Mouse (Mus musculus): ENCODE data around the gene Eea1.
"Not testable (repeated sequence)": the region's sequence is repeated elsewhere in the genome, so short reads cannot be mapped to it uniquely, and the experiment has no call there.

Eea1 gene

DNA sequence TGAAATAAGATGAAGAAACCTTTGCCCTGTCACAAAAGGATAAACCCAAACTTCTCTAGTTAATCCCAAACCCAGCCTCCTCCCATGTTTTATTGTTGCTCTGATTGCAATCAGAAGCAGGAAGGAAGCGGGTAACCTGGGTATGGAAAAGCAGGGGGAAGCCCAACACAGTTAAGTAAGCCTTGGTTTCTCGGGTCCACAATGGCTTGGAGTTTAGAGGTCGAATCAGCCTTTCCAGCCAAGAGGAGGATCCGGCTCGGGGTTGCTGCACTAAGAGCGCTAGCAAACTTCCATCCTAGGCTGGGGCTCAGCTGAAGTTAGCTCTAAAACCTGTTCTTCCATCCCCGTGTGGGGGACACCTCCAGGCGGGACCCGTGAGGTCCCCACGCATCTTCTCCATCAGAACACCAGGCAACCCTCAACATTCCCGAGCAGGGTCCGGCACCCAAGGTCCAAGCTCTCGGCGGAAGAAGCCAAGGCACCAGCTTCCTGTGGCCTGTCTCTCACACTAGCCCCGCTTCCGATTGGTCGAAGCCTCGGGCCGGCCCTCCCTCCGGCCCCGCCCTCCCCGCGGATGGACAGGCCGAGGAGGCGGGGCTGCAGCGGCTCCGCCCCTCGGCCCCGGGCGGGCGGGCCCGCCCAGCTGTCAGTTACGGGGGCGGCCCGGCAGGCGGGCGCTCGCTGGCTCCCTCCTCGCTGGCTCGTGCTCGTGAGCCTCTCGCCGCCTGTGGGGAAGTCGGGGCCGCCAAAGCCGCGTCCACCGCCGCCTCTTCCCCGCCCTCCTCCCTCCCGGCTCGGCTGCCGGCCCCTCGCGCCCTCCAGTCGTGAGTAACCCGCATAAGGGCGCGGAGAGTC lies at the start of gene Eea1:
Gene Eea1 (plus strand): TSS at position 605 of the 855 bp plus-strand sequence.
- DNase-seq, result peak; percentile 90

DNA sequence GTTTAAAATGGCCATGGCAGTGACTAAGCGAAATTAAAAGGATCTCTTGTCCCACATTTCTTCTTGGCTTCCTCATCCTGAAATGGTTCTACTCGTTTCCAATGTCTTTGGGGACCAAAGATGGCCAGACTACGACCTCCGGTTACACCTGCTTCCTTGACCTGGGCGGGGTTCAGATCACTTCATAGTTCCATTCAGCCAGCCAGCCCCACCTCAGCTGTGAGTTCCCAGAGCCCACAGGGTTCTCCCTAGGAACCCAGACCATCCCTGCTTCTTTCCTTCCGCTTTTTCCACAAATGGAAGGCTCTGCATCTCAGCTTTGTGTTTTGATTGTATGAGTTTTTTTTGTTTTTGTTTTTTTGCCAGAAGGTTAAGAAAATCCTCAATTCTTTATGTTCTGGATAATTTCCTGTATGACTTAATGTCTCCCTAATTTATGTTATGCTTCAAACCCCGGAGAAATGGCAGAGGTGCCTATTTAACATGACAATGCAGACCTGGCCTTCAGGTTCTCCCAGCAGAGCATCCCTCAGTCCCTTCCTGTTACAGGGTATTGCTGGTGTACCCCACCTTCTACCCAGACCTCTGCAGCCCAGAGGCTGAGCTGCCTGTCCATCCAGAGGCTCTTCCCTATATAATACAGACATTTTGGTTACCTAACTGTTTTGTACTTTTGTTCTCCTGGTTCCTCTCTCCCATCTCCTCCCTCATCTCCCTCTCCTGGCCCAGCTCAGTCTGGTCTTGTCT lies 49.1 kb upstream of the Eea1 start:
- no peak for DNase-seq

DNA sequence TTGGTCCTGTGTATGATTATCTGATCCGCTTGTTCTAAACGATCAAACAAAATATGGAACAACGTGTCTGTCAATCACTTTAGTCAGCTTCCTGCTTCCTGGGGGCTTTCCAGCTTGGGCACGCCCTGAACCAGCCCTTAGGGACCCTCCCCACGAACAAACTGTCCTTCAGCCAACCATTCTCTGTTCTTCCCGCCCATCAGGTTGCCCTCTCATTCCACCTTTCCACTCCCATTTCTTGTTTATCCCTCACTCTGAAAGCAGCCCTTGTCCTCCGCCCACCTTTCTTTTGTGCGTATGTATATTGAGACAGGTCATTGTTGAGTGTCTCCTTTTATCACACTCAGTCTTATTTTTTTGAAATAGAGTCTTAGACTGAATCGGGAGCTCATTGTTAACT lies 48.3 kb upstream of the Eea1 start:
- no peak for DNase-seq

DNA sequence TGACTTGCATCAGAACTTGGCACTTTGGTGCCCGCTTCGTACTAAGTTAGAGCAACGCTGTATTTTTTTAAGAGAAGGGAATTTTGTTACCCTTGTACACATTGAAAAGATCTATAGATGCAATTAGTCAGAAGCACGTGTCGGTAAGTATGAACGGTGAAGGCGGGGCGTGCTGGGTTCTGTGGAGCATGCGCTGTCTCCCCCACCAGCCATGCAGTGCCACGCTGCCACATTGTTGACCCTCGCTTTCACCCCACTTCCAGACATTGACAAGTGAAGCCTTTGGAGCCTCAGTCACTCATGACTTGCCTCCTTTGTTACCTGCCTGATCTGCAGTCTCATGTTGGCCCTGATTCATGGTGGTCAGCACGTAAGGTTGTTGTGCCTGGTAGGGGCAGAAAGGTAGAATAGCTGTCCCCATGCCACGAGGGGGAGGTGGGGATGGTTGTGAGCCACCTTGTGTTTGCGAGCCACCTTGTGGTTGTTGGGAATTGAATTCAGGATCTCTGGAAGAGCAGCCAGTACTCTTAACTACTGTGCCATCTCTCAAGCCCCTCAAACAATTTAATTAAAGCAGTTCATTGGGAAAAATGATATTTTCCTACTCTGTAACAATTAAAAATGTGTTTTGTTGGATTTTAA lies 47.0 kb upstream of the Eea1 start:
- DNase-seq, result no peak

DNA sequence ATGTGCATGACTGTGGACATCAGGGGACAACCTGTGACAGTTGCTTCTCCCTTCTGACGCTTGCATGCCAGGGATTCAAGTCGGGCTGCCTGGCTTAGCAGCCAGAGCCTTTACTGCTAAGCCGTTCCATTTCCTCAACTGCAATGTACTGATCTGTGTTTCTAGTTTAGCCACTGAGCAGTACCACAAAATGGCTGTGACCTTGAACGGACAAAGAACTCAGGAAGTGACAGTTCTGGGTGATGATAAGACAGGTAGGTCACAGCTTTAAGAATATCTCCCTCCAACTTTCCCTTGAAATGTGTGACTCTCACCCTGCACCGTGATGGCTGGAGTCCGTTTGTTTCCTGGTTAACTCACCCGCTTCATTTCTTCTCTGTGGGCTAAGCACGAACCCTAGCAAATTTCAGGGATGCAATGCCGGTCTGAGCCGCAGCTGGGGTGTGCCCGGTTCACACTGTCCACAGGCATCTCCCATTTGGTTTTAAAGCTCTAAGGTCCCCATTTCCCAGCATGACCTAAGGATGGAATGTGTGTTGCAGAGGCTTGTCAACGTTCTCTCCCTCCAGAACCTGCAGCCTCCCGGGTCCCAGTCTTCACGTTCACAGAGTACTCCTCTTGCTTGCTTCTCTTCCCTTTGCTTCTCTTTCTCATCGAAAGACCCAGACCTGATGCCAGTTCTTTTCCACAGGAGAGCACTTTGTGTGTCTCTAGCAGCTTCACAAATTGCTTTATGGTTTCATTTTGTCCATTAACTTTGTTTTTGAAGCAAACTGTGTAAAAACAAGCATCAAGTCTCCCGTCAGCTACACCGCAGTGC lies 46.2 kb upstream of the Eea1 start:
- DNase-seq, result no peak

DNA sequence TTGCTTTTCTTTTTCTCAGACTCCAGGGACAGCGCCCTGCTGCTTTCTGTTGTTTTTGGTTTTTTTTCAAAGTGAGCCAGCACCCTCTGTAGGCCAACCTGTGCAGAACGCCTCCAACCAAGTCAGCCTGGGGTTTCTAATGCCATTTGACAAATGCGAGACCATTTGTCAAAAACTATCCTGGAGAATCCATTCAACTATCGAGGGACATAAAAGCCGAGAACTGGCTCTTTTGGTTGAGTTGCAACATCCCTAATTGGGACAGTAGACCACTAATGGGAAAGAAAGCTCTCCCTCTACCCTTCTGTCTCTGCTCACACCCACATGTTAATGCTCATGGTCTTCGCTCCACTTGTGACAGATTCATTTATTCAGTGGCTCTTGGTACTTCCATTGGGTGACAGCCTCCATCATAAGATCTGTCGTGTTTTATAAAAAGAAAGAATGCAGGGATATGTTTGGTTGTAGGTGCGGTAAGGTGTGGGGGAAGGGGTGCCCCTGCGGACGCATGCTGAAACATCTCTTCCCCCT lies 45.5 kb upstream of the Eea1 start:
- DNase-seq, result peak; percentile 47

DNA sequence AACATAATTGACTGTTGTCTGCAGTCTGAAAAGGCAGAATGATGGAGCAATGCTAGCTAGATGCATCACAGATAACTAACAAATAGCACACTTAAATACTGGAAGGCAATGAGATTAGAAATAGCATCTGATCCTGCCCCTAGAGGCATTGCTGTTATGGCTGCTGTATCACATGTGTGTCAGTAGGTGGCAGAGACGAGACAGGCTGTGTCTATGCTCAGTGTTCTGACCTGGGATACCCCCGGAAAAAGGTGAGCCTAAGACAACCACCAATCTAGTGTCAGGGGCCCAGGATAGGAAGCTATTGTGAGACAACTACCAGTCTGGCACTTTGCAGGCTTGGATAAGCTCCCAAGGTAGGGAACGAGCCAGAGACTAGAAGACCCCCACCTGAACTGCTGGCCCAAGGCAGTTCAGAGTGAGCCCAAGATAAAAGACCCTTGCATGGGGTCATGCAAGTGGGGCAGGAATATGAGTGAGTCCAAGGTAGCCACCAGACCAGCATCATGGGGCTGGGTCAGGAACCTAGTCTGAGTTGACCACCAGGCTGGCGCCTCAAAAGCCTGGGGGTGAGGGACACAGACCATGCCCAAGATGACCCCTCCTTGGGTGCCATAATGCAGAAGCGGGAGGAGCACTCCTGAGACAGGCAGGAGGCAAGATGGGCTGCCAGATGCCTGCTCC lies 41.8 kb upstream of the Eea1 start:
- DNase-seq, result no peak

DNA sequence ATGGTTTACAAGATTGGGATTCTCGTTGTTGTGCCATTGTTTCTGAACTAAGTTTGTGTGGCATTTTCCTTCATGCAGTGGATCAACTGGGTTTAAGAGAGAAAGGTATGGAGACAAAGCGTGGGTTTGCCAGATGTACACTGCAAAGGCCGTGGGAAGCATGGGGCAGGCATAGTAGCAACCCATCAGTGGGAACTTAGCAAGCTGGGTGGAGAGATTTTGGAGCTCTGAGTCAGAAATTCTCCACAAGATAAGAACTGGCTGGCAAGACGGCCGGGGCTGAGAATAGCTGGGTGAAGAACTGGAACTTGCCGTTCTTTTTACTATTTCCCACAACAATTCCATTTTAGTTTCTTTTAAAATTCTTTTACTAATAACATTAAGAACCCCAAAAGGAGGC lies 35.8 kb upstream of the Eea1 start:
- DNase-seq, result no peak

DNA sequence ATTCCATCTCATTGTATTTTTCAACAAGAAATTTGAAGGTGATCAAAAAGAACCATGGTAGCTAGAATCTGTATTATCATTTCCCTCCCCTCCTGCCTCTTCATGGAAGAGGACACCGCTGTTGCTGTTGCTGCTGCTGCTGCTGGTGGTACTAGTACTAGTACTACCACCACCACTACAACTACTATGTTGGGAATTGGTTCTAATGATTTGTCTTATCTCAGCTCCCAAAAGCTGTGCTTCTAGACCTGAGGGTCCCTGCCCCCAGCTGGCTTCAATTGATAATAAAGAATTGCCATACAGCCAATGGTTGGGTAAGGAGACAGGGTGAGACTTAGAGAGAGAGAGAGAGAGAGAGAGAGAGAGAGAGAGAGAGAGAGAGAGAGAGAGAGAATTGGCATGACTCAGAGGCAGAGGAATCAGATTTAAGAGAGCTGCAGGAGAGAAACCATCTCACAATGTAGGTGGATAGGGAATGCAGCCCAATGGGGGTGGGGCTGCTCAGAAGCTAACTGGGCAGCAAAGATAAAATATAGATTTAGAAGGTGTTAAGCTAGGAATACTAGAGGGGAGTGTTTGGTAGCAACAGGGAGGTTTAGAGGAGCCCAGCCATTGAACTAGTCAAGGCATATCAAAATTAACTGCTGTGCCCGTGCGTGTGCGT lies 31.1 kb upstream of the Eea1 start:
- DNase-seq, result no peak

DNA sequence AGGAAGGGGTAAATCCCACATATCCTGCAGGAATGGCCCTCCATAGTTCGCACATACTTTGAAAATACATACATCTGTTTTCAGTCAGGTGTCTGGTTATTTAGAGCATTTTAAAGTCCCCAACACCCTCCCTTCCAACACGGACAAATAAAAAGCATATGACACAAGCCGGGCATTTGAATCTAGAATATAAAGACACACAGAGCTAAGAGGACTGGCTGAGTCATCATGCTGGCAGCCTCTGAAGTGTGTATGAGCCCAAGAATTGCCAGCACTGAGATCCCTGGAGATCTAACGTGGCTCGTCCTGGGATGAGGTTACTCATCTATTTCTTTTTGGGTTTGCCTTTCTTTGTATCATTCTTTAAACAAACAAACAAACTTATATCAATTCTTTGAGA lies 29.4 kb upstream of the Eea1 start:
- no peak for DNase-seq

DNA sequence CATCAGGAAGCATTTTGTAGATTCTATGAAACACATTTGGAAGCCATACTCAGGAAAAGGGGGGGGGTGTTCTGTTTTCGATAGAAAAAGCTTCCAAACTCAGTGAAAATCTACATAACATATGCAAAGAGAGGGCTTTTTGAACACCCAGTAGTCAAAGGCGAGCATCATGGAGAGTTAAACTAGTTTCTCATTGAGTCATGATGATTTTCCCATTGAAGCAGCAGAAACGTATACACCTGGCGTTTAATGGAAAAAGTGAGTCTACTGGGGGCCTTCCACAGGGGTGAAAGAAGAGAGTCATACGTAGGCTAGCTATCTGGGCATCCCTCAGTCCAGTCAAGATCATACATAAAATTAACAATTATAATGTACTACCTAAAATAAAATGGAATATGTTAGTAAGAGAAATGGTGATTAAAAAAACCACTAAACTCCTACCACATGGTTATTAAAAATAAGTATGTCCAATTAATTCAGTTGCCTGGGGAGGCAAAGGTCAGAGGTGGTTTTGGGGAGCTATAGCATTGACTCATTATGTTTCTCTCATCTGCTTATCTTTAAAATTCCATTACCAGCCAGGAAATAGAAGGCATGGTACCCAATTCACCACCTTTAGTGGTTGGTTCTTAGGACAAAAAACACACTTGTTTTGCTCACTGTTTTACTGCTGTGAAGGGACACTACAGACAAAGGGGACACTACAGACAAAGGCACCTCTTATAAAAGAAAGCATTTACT lies 25.8 kb upstream of the Eea1 start:
- no peak for DNase-seq

DNA sequence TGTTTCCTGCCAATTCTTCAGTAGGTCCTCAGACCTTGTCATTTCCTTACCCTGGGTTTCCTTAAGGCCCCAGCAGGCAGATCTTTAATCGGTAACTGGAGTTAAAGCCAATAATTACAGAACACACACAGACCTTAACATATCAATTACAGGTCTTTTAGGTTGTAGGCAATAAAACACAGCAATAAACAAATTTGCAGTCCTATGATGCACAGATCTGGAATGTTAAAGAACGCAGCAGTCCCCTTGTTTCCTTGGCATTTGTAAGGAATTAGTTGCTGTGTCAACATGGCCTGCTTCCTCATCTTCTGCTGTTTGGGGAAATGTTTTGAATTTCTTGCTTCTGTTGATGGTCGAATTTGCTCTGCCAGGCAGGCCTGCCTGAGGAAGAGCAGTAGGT lies 21.7 kb upstream of the Eea1 start:
- no peak for DNase-seq

DNA sequence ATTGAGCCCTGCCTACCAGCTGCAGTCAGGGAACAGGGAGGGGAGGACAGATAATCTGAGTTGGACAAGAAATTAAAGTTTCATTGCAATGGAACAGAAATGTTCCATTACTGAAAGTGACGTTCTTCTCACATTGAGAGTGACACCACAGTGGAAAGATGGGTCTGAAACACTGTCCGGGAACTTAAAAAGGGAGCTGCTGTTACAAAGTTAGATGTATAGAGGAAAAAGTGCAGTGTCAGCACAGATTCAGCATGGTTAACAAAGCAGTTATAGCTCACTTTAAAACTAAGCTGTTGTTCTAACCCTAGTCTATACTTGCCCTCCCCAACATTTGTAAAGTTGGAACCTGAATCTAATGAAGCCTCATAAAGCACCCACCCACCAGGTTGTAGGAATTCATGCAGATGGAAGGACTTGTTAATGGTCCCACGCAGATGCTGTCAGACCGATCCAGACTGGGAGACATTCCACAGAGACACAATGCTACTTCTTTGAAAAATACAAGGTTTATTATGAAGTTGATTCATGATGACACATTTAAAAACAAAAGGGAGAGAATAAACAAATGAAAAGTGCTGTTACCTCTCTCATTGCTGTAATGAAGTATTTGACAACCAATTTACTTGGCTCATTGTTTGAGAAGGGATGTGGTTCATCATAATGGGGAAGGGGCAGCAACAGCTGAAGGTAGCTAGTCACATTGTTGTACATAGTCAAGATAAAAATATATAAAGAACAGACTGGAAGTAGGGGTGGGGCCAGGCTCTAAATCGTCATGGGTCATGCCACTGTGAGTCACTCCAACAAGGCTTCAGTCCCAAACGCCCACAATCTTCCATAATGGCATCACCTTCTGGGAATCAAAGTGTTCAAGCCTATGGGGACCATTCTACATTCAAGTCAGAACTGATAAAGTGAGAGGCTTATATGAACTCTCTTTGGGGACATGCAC lies 16.9 kb upstream of the Eea1 start:
- no peak for DNase-seq

DNA sequence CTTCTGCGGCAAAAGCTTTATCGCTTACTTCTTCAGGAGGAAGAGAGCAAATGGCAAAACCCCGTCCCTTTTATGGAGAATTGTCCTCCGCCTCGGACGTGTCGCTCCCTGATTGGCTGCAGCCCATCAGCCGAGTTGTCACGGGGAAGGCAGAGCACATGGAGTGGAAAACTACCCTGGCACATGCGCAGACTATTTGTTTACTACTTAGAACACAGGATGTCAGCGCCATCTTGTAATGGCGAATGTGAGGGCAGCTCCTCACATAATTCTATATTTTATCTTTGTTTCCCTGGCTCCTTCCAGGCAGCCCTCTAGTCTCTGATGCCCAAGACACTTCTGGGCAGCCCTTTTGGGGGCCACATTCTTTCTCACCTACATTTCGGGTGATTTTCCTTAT lies 6.8 kb upstream of the Eea1 start:
- DNase-seq, result not testable (repeated sequence)

DNA sequence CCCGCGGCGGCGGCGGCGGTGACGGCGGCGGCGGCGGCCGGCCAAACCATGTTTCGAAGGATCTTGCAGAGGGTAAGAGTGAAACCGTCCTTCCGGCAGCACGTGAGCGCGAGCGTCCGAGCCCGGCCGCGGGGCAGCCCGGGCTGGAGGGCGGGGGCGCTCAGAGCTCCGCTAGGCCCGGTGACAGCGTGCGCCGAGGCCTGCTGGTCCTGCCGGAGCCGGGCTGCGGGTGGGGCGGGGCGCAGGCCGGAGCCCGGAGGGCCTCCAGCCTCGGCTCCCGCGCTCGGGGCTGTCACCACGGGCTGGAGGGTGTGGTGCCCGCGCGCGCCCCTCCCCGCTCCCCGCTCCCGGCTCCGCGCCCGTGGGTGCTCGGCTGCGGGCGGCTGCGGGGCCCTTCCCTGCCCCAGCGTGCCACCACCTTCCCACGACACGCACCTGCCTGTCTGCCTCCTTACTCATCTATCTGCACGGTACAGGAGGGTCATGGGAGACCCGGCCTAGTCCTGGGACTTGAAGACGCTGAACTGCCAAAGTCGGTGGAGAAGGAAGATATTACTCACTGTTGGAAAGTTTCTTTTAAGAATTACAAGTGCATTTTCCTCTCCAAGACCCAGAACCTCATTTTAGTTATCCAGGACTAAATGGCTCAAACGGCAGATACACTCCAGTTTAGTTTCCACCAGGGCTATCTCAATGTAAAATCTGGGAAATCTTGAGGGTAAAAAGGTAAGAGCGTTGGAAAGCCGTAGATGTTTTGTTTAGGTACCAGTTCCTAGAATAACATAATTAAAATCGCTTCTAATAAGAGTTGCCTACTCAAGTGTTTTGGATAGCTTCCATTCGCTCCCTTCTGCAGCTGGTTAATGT lies 684 bp downstream of the Eea1 start:
- no peak for DNase-seq

DNA sequence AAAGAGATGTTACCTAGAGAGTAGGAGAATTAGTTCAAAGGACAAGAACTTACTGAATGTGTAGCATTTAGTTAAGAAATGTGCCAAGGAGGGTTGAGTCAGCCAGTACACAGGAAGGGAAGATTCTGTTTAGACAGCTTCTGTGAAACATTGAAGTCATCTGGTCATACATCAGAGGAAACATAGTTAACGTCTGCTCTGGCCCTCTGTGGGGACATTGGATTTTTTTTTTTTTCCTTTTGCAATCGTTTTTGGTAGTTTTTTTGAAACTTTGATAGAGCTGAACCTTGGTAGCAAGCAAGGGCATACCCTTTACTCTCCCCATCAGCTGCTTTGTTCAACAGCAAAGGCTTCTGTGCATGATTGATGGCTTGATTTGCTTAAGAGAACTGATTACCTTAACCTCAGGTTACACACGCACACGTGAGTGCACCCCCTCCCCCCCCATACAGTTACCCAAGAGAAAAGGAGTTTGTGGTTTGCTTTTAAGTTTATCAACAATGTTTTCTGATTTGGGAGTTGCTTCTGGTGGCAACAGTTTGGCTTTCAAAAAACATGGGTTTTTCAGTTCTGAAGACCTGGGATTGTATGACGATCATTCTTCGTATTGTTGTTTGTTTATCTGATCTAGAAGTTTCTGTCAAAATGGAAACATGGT lies 1.4 kb downstream of the Eea1 start:
- no peak for DNase-seq

DNA sequence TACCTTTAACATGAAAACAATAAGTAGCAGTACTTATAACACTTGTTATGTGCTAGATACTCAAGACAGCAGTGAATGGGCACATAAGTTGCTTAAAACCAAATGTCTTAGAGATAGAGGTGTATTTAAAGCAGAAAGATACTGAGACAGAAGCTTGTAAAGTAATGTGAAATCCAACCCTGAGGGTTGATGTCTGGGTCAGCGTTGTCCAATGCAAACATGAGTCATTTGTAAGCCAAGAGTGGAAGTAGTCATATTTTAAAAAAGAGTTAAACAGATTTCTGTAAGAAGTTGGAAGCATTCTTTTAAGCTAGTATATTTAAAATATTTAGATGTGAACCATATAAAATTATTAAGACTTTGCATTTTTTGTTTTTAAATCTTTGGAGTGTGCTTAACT lies 4.6 kb downstream of the Eea1 start:
- DNase-seq, result no peak

DNA sequence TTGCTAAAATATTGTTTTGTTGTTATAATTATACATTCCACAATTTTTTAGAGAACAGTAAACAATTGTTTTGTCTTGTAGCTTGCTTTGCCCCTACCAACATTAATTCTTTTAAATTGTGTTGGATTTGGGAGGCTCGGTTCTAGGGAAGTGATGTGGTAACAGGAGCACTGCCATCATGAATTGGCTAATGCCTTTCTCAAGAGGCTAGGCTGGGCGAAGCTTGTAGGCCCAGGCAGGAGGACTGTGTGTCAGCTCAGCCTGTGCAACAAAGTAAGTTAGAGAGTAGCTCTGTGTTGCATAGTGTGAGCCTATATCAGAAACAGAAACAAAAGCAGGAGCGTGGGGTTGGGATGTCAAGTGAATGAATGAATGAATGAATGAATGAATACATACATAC lies 9.0 kb downstream of the Eea1 start:
- DNase-seq, result no peak
